Mouse (Mus musculus): ENCODE data around the gene Tjp1. TPM values are rescaled to one million over a fixed set of nuclear protein-coding genes. Genes with fewer than 3 reads are reported as not detected.

Gene Tjp1
- polyA plus RNA-seq, 1 experiment: 75.2 TPM

DNA sequence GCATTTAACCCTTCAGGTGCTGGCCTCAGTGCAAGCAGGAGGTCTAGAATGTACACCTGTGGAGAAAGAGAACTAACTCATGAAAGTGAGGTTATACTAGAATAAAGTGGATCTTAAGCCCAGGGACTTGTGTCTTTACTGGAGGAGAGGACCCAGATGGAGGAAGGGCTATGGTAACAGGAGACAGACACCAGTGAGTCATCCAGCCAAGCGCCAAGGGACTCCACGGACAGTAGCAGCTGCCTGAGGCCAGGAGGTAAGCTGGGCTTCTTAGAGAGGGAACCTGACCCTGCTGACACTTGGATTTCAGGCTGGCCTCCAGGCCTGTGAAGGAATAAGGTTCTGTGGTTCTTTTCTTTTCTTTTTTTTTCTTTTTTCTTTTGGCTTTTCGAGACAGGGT is 75.3 kb downstream of the Tjp1 start:
- no peak overlapping the region for H3K27ac ChIP-seq (ENCODE audit: insufficient read depth, low read length)
- no peak overlapping the region for H3K4me3 ChIP-seq (ENCODE audit: insufficient read depth, low read length)
- H3K4me1 ChIP-seq (ENCODE audit: control insufficient read depth, insufficient read depth, low read length): no peaks in the 10 kb centered on the region
- TF ChIP-seq POLR2A (IDR thresholded peaks at IDR 0.05; ENCODE audit: low read depth, low read length) (no peak), CTCF (IDR thresholded peaks at IDR 0.05; ENCODE audit: borderline replicate concordance, insufficient read depth, low read length) (no peak)

- Histone ChIP-seq H3K4me1 (ENCODE audit: control insufficient read depth, insufficient read depth, low read length) (no peaks in the 10 kb centered on the region), H3K27ac (ENCODE audit: insufficient read depth, low read length) (no peak overlapping the region), H3K4me3 (ENCODE audit: insufficient read depth, low read length) (no peak overlapping the region)
- TF ChIP-seq POLR2A (IDR thresholded peaks at IDR 0.05; ENCODE audit: low read depth, low read length) (no peak), CTCF (IDR thresholded peaks at IDR 0.05; ENCODE audit: borderline replicate concordance, insufficient read depth, low read length) (no peak)
Measured at GRCm38 (mm10) chr7:65450158-65450557, 77.4 kb downstream of the Tjp1 start.

DNA sequence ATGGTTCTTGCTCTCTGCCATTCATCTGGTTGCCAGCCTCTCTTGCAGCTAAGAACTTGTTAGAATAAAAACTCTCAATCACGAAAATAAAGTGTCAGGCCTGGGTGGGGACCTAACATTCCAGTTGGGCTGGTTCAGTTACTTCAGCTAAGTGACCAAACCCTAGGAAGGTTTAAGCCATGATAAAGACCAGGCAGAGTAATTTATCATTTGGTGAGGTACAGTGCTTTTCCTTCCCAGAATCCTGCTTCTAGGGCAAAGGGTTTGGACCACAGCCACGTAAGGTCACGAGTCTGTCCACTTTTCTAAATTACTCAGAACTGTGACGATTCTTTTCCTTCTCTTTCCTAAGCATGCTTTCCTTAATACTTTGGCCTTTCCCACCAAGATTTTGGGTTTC is 86.1 kb downstream of the Tjp1 start:
- Histone ChIP-seq H3K4me3 (ENCODE audit: insufficient read depth, low read length) (no peak overlapping the region), H3K4me1 (ENCODE audit: control insufficient read depth, insufficient read depth, low read length) (no peaks in the 10 kb centered on the region), H3K27ac (ENCODE audit: insufficient read depth, low read length) (no peak overlapping the region)
- no peak for TF ChIP-seq POLR2A (IDR thresholded peaks at IDR 0.05; ENCODE audit: low read depth, low read length)

GRCm38 (mm10) chr7:65439518-65439917 is 88.1 kb downstream of the Tjp1 start:
- no peak overlapping the region for H3K27ac ChIP-seq (ENCODE audit: insufficient read depth, low read length)
- H3K4me3 ChIP-seq (ENCODE audit: insufficient read depth, low read length): no peak overlapping the region
- TF ChIP-seq CTCF (IDR thresholded peaks at IDR 0.05; ENCODE audit: borderline replicate concordance, insufficient read depth, low read length) (no peak), POLR2A (IDR thresholded peaks at IDR 0.05; ENCODE audit: low read depth, low read length) (no peak)
- H3K4me1 ChIP-seq (ENCODE audit: control insufficient read depth, insufficient read depth, low read length): no peaks in the 10 kb centered on the region

- Histone ChIP-seq H3K4me3 (ENCODE audit: insufficient read depth, low read length) (no peak overlapping the region), H3K4me1 (ENCODE audit: control insufficient read depth, insufficient read depth, low read length) (no peaks in the 10 kb centered on the region), H3K27ac (ENCODE audit: insufficient read depth, low read length) (no peak overlapping the region)
- TF ChIP-seq POLR2A (IDR thresholded peaks at IDR 0.05; ENCODE audit: low read depth, low read length) (no peak), CTCF (IDR thresholded peaks at IDR 0.05; ENCODE audit: borderline replicate concordance, insufficient read depth, low read length) (no peak)
Measured at GRCm38 (mm10) chr7:65438146-65438545, 89.4 kb downstream of the Tjp1 start.

DNA sequence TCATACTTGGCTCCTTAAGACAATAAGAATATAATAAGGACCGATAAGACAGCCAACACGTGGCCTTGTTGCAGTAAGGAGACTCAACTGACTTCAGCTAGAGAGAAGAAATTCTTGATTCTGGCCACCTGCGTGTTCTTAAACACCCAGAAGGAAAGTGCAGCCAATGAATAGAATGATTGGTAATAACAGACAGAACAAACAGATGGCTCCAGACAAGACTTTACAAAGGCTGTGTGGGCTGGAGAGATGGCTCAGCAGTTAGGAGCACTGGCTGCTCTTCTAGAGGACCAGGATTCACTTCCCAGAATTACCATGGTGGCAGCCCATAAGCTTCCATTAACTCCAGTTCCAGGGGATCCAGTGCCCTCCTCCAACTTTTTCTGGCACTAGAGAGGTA is 90.7 kb downstream of the Tjp1 start:
- TF ChIP-seq POLR2A (IDR thresholded peaks at IDR 0.05; ENCODE audit: low read depth, low read length) (no peak), CTCF (IDR thresholded peaks at IDR 0.05; ENCODE audit: borderline replicate concordance, insufficient read depth, low read length) (no peak)
- no peak overlapping the region for H3K4me3 ChIP-seq (ENCODE audit: insufficient read depth, low read length)
- H3K27ac ChIP-seq (ENCODE audit: insufficient read depth, low read length): no peak overlapping the region
- H3K4me1 ChIP-seq (ENCODE audit: control insufficient read depth, insufficient read depth, low read length): no peaks in the 10 kb centered on the region

DNA sequence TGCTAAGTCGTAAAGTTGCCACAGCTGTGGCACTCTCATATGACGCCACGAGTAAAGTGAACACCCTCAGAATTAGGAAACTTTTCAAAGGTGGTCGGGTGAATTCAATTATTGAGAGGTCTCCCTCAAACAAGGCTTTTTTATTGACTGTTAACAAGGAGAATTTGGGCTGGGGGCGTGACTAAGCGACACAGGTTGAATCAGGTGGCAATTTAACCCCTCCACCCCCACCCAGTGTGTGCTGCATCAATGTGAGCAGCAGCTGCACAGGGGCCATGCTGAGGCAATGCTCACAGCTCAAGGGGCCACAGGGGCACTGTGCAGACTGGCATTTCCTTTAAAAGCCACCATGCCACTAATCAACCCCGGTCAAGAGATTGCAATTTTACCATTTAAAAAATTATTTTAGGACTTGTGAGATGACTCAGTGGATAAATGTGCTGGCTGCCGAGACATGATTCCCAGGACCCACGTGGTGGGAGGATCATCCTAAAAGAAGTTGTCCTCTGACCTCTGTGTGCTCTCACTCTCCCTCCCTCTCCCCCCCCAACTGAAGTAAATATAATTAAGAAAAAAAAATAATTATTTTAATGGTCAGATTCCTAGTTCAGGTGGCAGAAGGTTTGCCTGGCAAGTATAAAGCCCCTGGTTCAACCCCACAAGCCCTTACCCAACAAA is 96.4 kb downstream of the Tjp1 start:
- Histone ChIP-seq H3K4me1 (ENCODE audit: control insufficient read depth, insufficient read depth, low read length) (peaks cover 12% of the 10 kb centered on the region), H3K27ac (ENCODE audit: insufficient read depth, low read length) (peak overlapping the region; percentile 76), H3K4me3 (ENCODE audit: insufficient read depth, low read length) (no peak overlapping the region)
- TF ChIP-seq CTCF (IDR thresholded peaks at IDR 0.05; ENCODE audit: borderline replicate concordance, insufficient read depth, low read length) (no peak), POLR2A (IDR thresholded peaks at IDR 0.05; ENCODE audit: low read depth, low read length) (no peak)

DNA sequence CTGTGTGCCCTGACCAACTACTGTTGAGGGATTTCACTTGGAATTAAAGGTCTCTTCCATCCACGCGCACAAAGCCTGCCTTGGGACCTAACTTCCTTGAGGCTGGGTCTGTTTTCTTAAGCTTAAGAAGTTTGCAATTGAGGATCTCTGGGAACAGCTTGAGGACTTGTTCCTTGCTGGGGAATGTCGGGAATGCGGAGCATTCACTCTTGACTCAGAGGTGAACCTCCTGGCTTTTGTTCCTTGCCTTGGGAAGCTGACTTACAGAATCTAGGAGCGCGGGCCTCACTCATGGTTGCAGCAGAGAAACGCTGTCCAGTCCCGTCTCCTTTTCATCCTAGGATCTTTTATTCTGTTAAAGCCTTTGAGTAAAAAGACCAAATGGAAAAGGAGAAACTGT is 97.2 kb downstream of the Tjp1 start:
- TF ChIP-seq POLR2A (IDR thresholded peaks at IDR 0.05; ENCODE audit: low read depth, low read length) (no peak), CTCF (IDR thresholded peaks at IDR 0.05; ENCODE audit: borderline replicate concordance, insufficient read depth, low read length) (no peak)
- H3K4me3 ChIP-seq (ENCODE audit: insufficient read depth, low read length): no peak overlapping the region
- H3K4me1 ChIP-seq (ENCODE audit: control insufficient read depth, insufficient read depth, low read length): peaks cover 12% of the 10 kb centered on the region
- peak overlapping the region; percentile 95 for H3K27ac ChIP-seq (ENCODE audit: insufficient read depth, low read length)

DNA sequence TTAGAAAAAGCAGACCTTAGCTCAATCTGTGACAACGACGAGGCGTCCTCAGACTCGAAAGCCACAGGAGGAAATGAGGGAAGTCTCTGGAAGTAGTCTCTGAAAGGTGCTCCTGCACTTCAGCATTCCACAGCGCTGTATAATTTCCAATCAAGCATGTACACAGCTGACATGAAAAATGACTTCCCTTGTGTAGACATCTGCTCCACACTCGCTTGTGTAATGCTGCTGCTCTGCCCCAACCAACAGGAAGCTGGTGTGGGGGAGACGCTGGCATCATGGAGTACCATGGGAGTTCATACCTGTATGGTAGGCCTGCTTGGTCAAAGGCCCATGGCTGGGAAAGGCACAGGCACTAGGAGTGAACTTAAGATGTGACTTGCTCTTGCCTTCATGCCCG is 103.1 kb downstream of the Tjp1 start:
- Histone ChIP-seq H3K27ac (ENCODE audit: insufficient read depth, low read length) (no peak overlapping the region), H3K4me3 (ENCODE audit: insufficient read depth, low read length) (no peak overlapping the region), H3K4me1 (ENCODE audit: control insufficient read depth, insufficient read depth, low read length) (no peaks in the 10 kb centered on the region; the same call in 1 of the 2 replicates)
- TF ChIP-seq CTCF (IDR thresholded peaks at IDR 0.05; ENCODE audit: borderline replicate concordance, insufficient read depth, low read length) (no peak), POLR2A (IDR thresholded peaks at IDR 0.05; ENCODE audit: low read depth, low read length) (no peak)

DNA sequence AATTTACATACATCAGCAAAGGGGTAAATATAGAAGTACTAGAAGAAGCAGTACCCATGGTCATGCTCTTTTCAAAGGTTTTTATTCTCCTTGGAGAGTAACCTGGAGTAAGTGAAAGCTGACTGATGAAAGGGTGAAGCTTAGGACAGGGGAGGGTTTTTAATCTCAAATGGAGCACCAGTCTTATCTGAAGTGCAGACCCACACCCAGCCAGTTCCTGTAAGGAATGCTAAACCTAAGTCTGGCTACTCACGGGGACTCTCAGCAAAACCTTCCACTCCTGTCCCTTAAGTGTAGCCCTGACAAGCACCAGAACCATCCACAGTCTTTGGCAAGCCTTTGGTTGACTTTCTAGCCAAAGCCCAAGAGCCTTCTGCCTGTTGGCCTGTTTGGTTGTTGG is 105.1 kb downstream of the Tjp1 start:
- H3K27ac ChIP-seq (ENCODE audit: insufficient read depth, low read length): no peak overlapping the region
- TF ChIP-seq CTCF (IDR thresholded peaks at IDR 0.05; ENCODE audit: borderline replicate concordance, insufficient read depth, low read length) (no peak), POLR2A (IDR thresholded peaks at IDR 0.05; ENCODE audit: low read depth, low read length) (no peak)
- peaks cover 1% of the 10 kb centered on the region; the same call in 1 of the 2 replicates for H3K4me1 ChIP-seq (ENCODE audit: control insufficient read depth, insufficient read depth, low read length)
- no peak overlapping the region for H3K4me3 ChIP-seq (ENCODE audit: insufficient read depth, low read length)

Measured in embryonic fibroblast, embryonic 13.5 days (primary cell).